Mouse (Mus musculus): Measurements from ENCODE around the gene Igsf23. TPM values are rescaled to one million over a fixed set of nuclear protein-coding genes. Genes with fewer than 3 reads are reported as not detected.
A peak's percentile ranks its signal among the peaks of the same experiment; 100 is the strongest.

The Igsf23 gene
- polyA plus RNA-seq, 1 experiment from 2014 or later: 0.48 TPM

DNA sequence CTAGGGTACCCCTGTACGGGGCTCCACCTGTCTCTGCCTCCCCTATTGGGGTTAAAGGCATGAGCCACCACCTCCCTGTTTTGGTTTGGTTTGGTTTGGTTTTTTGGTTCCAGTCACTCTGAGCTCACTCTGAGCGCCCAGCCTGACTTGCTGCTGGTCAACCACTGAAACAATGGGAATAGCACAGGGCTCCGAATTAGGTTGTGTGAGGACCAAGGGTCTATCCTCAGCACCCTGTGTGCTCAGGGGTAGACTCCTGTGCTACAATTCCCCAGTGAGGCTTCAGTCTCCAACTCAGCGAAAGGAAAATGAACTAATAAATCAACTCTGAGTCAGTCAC lies 30.4 kb downstream of the Igsf23 start:
- no peaks in the 10 kb centered on the region for H3K4me1 ChIP-seq (ENCODE audit: control insufficient read depth, insufficient read depth, low read length)
- no peaks in the 10 kb centered on the region for H3K27me3 ChIP-seq (ENCODE audit: control insufficient read depth, insufficient read depth, low read length)
- peak overlapping the region; percentile 68 for H3K4me3 ChIP-seq (ENCODE audit: low read depth, low read length)
- H3K36me3 ChIP-seq (ENCODE audit: control insufficient read depth, insufficient read depth, low read length): peaks cover 6% of the 10 kb centered on the region; the same call in 1 of the 2 replicates
- WGBS: 36% methylated on average over 4 of the region's 4 CpGs
- H3K9ac ChIP-seq (ENCODE audit: low read length): peak overlapping the region; percentile 47; the same call in 1 of the 2 replicates
- H3K9me3 ChIP-seq (ENCODE audit: control insufficient read depth, low read length): no peaks in the 10 kb centered on the region
- peak overlapping the region; percentile 79 for H3K4me2 ChIP-seq (ENCODE audit: low read depth, severe bottlenecking)
- H3K27ac ChIP-seq (replicated peaks; ENCODE audit: low read depth, low read length): no peak overlapping the region
- no peak for DNase-seq (ENCODE audit: low spot score)
- no peak for ATAC-seq (ENCODE audit: insufficient number of reproducible peaks, low FRiP score, low TSS enrichment, low read depth)

DNA sequence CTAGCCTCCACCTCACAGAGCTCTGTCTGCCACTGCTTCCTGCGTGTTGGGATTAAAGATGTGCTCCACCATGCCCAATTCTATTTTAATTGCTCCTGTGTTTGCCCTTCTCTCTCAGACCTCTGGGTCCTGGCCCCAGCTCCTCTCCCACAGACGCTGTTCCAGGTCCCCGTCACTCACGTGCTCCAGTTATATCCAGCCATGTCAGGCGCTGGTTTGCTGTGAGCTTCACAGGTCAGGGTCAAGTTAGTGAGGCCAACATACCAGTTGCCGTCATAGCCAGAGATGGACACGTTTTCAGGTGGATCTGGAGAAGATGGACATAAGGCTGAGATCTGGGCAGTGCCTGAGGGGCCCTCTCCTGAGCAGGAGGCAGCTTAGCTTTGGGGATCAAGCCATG lies 36.0 kb downstream of the Igsf23 start:
- H3K9me3 ChIP-seq (ENCODE audit: control insufficient read depth, low read length): no peaks in the 10 kb centered on the region
- no peaks in the 10 kb centered on the region for H3K27me3 ChIP-seq (ENCODE audit: control insufficient read depth, insufficient read depth, low read length)
- H3K36me3 ChIP-seq (ENCODE audit: control insufficient read depth, insufficient read depth, low read length): peaks cover 6% of the 10 kb centered on the region; the same call in 1 of the 2 replicates
- H3K4me3 ChIP-seq (ENCODE audit: low read depth, low read length): no peak overlapping the region
- no peak overlapping the region for H3K4me2 ChIP-seq (ENCODE audit: low read depth, severe bottlenecking)
- DNase-seq (ENCODE audit: low spot score) (no peak), ATAC-seq (ENCODE audit: insufficient number of reproducible peaks, low FRiP score, low TSS enrichment, low read depth) (no peak)
- no peak overlapping the region for H3K27ac ChIP-seq (replicated peaks; ENCODE audit: low read depth, low read length)
- no peak overlapping the region for H3K9ac ChIP-seq (ENCODE audit: low read length)
- WGBS: 92% methylated on average over 7 of the region's 7 CpGs
- no peaks in the 10 kb centered on the region for H3K4me1 ChIP-seq (ENCODE audit: control insufficient read depth, insufficient read depth, low read length)

DNA sequence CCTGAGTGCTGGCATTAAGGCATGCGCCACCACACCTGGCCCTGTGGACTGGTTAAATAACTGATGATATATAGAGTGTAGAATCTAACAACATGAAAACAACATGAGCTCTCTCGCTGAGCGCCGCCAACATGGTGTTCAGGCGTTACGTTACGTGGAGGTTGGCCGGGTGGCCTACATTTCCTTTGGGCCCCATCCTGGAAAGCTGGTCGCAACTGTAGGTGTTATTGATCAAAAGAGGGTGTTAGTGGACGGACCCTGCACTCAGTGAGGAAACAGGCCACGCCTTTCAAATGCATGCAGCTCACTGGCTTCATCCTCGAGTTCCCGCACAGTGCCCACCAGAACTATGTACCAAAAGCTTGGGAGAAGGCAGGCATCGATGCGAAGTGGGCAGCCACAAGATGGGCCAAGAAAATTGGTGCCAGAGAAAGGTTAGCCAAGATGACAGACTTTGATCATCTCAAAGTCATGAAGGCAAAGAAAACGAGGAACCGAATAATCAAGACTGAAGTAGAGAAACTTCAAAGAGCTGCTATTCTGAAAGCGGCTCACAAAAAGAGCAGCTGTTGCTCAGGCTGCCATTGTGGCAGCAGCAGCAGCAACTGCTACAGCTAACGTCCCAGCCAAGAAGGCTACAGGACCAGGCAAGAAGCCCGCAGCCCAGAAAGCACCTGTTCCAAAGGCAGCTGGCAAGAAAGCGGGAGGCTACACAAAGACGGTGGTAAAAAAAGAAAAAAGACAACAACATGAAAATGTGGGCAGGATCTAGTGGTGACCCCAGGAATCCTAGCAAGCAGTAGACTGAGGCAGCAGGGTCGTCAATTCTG lies 38.6 kb downstream of the Igsf23 start:
- 86% methylated on average over 23 of the region's 23 CpGs for WGBS

DNA sequence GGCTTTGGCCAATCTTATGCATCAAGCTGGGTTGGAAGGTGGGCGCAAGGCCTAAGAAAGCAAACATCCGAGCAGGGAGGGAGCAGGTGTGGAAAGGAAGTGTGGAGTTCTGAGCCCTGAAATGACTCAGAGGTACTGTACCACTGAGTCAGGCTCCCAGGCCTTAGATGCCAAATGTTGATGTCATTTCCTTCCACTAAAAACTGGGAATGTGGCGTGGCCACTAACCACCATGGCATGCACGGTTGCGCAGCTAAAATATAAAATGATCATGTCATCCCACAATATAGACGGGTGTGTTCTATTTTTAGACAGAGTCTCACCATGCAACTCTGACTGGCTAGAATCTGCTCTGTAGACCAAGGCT lies 39.3 kb downstream of the Igsf23 start:
- no peak overlapping the region for H3K9ac ChIP-seq (ENCODE audit: low read length)
- no peaks in the 10 kb centered on the region for H3K27me3 ChIP-seq (ENCODE audit: control insufficient read depth, insufficient read depth, low read length)
- H3K4me3 ChIP-seq (ENCODE audit: low read depth, low read length): no peak overlapping the region
- no peaks in the 10 kb centered on the region; the same call in 1 of the 2 replicates for H3K9me3 ChIP-seq (ENCODE audit: control insufficient read depth, low read length)
- ATAC-seq (ENCODE audit: insufficient number of reproducible peaks, low FRiP score, low TSS enrichment, low read depth): no peak
- DNase-seq (ENCODE audit: low spot score): no peak
- 92% methylated on average over 6 of the region's 6 CpGs for WGBS
- H3K4me2 ChIP-seq (ENCODE audit: low read depth, severe bottlenecking): no peak overlapping the region
- H3K36me3 ChIP-seq (ENCODE audit: control insufficient read depth, insufficient read depth, low read length): peaks cover under 1% of the 10 kb centered on the region; the same call in 1 of the 2 replicates
- H3K27ac ChIP-seq (replicated peaks; ENCODE audit: low read depth, low read length): no peak overlapping the region
- no peaks in the 10 kb centered on the region for H3K4me1 ChIP-seq (ENCODE audit: control insufficient read depth, insufficient read depth, low read length)

More for the DNA sequence above, 38.6 kb downstream of the Igsf23 start:
- Histone ChIP-seq H3K36me3 (ENCODE audit: control insufficient read depth, insufficient read depth, low read length) (peaks cover 6% of the 10 kb centered on the region; the same call in 1 of the 2 replicates), H3K4me1 (ENCODE audit: control insufficient read depth, insufficient read depth, low read length) (no peaks in the 10 kb centered on the region), H3K4me2 (ENCODE audit: low read depth, severe bottlenecking) (no peak overlapping the region), H3K27me3 (ENCODE audit: control insufficient read depth, insufficient read depth, low read length) (no peaks in the 10 kb centered on the region), H3K4me3 (ENCODE audit: low read depth, low read length) (no peak overlapping the region), H3K27ac (replicated peaks; ENCODE audit: low read depth, low read length) (no peak overlapping the region), H3K9me3 (ENCODE audit: control insufficient read depth, low read length) (no peaks in the 10 kb centered on the region), H3K9ac (ENCODE audit: low read length) (no peak overlapping the region)
- DNase-seq (ENCODE audit: low spot score): no peak
- no peak for ATAC-seq (ENCODE audit: insufficient number of reproducible peaks, low FRiP score, low TSS enrichment, low read depth)

DNA sequence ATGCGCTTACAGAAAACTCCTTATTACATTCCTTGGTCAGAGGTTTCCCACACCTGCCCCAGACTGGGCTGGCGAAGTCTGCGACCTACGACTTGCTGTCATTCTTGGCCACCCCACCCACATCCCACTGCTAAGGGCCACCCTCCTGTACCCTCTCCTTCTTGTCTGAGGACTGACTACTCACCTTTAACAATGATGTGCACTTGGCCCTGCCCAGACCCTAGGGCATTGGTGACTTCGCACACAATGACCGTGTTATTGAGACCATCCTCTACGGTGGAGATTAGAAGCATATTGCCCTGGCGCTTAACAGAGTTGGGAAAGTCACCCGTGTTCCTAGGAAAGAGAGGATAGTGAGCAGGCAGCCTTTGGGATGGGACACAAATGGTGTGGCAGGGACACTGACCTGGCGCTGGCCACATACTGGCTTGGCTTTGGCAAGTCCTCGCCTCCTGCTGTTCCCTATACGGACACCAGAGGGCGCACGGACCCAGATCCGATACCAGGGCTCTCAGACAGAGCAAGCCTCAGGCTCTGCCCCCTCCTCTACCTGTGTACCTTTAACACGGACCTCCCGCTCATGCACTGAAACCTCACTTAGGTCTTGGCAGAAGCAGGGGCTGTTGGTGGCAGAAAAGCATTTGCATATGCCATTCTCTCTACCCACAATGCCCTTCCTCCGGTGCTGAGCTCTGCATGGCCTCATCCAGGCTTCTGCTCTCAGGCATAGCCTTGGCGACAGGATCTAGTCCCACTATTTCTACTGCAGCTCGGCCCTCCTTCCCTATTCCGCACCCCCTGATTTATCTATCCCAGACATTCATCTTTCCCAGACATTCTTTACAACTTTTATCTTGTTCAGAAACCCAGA lies 39.9 kb downstream of the Igsf23 start:
- WGBS: 52% methylated on average over 21 of the region's 21 CpGs
- Histone ChIP-seq H3K4me1 (ENCODE audit: control insufficient read depth, insufficient read depth, low read length) (no peaks in the 10 kb centered on the region), H3K36me3 (ENCODE audit: control insufficient read depth, insufficient read depth, low read length) (no peaks in the 10 kb centered on the region; the same call in 1 of the 2 replicates), H3K27me3 (ENCODE audit: control insufficient read depth, insufficient read depth, low read length) (no peaks in the 10 kb centered on the region), H3K9me3 (ENCODE audit: control insufficient read depth, low read length) (no peaks in the 10 kb centered on the region; the same call in 1 of the 2 replicates), H3K4me2 (ENCODE audit: low read depth, severe bottlenecking) (no peak overlapping the region), H3K9ac (ENCODE audit: low read length) (no peak overlapping the region), H3K4me3 (ENCODE audit: low read depth, low read length) (no peak overlapping the region), H3K27ac (replicated peaks; ENCODE audit: low read depth, low read length) (no peak overlapping the region)
- DNase-seq (ENCODE audit: low spot score) (peak; percentile 88), ATAC-seq (ENCODE audit: insufficient number of reproducible peaks, low FRiP score, low TSS enrichment, low read depth) (peak; percentile 62; the same call in 1 of the 2 replicates)

DNA sequence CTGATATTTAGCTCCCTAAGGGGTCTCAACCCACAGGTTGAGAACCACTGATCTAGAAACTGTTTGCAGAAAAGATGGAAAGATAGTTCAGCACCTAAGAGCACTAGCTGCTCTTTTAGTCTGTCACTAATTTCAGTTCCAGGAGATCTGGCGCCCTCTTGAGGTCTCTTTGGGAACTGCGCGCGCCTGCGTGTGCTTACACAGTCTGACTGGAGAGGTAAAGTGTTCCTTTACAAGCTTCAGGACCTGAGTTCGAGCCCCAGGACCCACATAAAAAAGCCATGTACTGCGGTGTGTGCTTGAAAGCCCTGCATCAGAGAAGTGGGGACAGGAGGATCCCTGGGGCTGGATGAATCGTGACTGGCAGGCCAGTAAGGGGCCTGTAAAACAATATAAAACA lies 60.7 kb downstream of the Igsf23 start:
- Histone ChIP-seq H3K9ac (ENCODE audit: low read length) (no peak overlapping the region), H3K4me3 (ENCODE audit: low read depth, low read length) (no peak overlapping the region), H3K9me3 (ENCODE audit: control insufficient read depth, low read length) (peaks cover 4% of the 10 kb centered on the region; the same call in 1 of the 2 replicates), H3K4me1 (ENCODE audit: control insufficient read depth, insufficient read depth, low read length) (no peaks in the 10 kb centered on the region), H3K27me3 (ENCODE audit: control insufficient read depth, insufficient read depth, low read length) (no peaks in the 10 kb centered on the region), H3K4me2 (ENCODE audit: low read depth, severe bottlenecking) (no peak overlapping the region), H3K27ac (replicated peaks; ENCODE audit: low read depth, low read length) (no peak overlapping the region), H3K36me3 (ENCODE audit: control insufficient read depth, insufficient read depth, low read length) (no peaks in the 10 kb centered on the region)
- ATAC-seq (ENCODE audit: insufficient number of reproducible peaks, low FRiP score, low TSS enrichment, low read depth): no peak
- DNase-seq (ENCODE audit: low spot score): peak; percentile 67
- 51% methylated on average over 8 of the region's 8 CpGs for WGBS

DNA sequence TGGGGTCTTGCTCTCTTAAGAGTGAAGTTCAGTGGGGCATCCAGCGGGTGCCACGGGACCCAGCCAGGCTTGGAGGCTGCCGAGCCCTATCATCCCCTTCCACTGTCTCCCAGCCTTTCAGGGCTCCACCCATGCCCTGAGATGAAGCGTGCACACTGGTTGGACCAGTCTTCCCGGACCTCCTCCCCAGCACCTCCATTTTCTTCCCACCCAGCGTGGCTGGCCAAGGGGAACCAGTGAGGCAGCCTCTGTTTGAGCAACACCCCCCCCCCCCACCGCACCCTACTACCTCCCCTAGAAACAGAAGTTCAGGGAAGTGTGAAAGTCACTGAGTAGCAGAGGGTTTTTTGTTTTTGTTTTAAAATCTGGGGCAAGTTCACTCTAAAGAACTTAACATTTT lies 62.7 kb downstream of the Igsf23 start, which contains the start of gene Ceacam19:
Ceacam19 (minus strand) TSS at position 117 of the 400 bp plus-strand sequence.
- no peak within 1 kb of the TSS for H3K27ac ChIP-seq (replicated peaks; ENCODE audit: low read depth, low read length)
- peaks cover 4% of the 10 kb centered on the region; the same call in 1 of the 2 replicates for H3K9me3 ChIP-seq (ENCODE audit: control insufficient read depth, low read length)
- DNase-seq (ENCODE audit: low spot score) (no peak), ATAC-seq (ENCODE audit: insufficient number of reproducible peaks, low FRiP score, low TSS enrichment, low read depth) (no peak)
- H3K4me3 ChIP-seq (ENCODE audit: low read depth, low read length): no peak within 1 kb of the TSS
- no peak within 1 kb of the TSS for H3K4me2 ChIP-seq (ENCODE audit: low read depth, severe bottlenecking)
- H3K9ac ChIP-seq (ENCODE audit: low read length): no peak within 1 kb of the TSS
- H3K27me3 ChIP-seq (ENCODE audit: control insufficient read depth, insufficient read depth, low read length): no peaks in the 10 kb centered on the region
- no peaks in the 10 kb centered on the region for H3K36me3 ChIP-seq (ENCODE audit: control insufficient read depth, insufficient read depth, low read length)
- H3K4me1 ChIP-seq (ENCODE audit: control insufficient read depth, insufficient read depth, low read length): no peaks in the 10 kb centered on the region
- WGBS: 73% methylated on average over 7 of the region's 7 CpGs

Data from limb, embryonic 11.5 days (tissue).